Mouse (Mus musculus) CH12.LX (cell line): ENCODE results near the gene Samd4b.

ENCODE experiments used
- EP300 ChIP-seq: IDR thresholded peaks from 2 replicates; pipeline ENCODE4 v1.6.1; 2011; ENCODE audit warnings: low read length, improper control_type of control experiment
- ETS1 ChIP-seq: conservative IDR thresholded peaks from 2 replicates; pipeline ENCODE4 v1.6.1; 2012; ENCODE audit warnings: low read depth, mild to moderate bottlenecking, inconsistent platforms, low read length, improper control_type of control experiment, moderate library complexity
- HCFC1 ChIP-seq: IDR thresholded peaks from 2 replicates; pipeline ENCODE4 v1.6.1; 2012; ENCODE audit warnings: low read depth, mild to moderate bottlenecking, inconsistent platforms, low read length, improper control_type of control experiment
- JUND ChIP-seq: conservative IDR thresholded peaks from 2 replicates; pipeline ENCODE4 v1.6.1; 2011; ENCODE audit warnings: low read depth, low read length, improper control_type of control experiment
- SIN3A ChIP-seq: IDR thresholded peaks from 2 replicates; pipeline ENCODE4 v1.6.1; 2012; ENCODE audit warnings: low read length, improper control_type of control experiment, inconsistent platforms
- ZKSCAN1 ChIP-seq: IDR thresholded peaks from 2 replicates; pipeline ENCODE4 v1.6.1; 2012; ENCODE audit warnings: low read depth, inconsistent platforms, low read length, improper control_type of control experiment, borderline replicate concordance
- ZNF384 ChIP-seq: IDR thresholded peaks from 2 replicates; pipeline ENCODE4 v1.6.1; 2012; ENCODE audit warnings: low read depth, low read length, improper control_type of control experiment, inconsistent platforms

- TF ChIP-seq ZKSCAN1: no peak
- TF ChIP-seq ZNF384: no peak
- TF ChIP-seq SIN3A: no peak
- no peak for TF ChIP-seq ETS1
- 0 out of 2 replicates have a peak, but pooled peaks have one; percentile 5 for TF ChIP-seq HCFC1
- TF ChIP-seq EP300: no peak; the same call in 1 of the 2 replicates
- TF ChIP-seq JUND: no peak
Measured at GRCm38 (mm10) chr7:28382981-28383396, 215.0 kb downstream of the Samd4b start.
